Mouse (Mus musculus) retina, embryonic 14.5 days (tissue): ENCODE data around the gene Gm14085.
"Not testable (repeated sequence)": the region's sequence is repeated elsewhere in the genome, so short reads cannot be mapped to it uniquely, and the experiment has no call there.

Source experiments
- DNase-seq: peaks from one replicate; pipeline ENCODE4 v3.0.0-alpha.2; 2015; ENCODE audit warnings: low spot score

Gene Gm14085

GRCm38 (mm10) chr2:122484641-122485040 lies at the start of gene Gm14085:
TSS of gene Gm14085 (plus strand) at chr2:122484941.
- no peak for DNase-seq

GRCm38 (mm10) chr2:122438706-122439482 lies 45.8 kb upstream of the Gm14085 start:
- not testable (repeated sequence) for DNase-seq

GRCm38 (mm10) chr2:122440521-122440920 lies 44.2 kb upstream of the Gm14085 start:
- DNase-seq, result not testable (repeated sequence)

- DNase-seq, result no peak
Observed at GRCm38 (mm10) chr2:122441000-122441933, 43.5 kb upstream of the Gm14085 start.

GRCm38 (mm10) chr2:122450351-122450750 lies 34.4 kb upstream of the Gm14085 start:
- DNase-seq, result no peak

- no peak for DNase-seq
Observed at GRCm38 (mm10) chr2:122452426-122452825, 32.3 kb upstream of the Gm14085 start.

- no peak for DNase-seq
Observed at GRCm38 (mm10) chr2:122466901-122467300, 17.8 kb upstream of the Gm14085 start.

GRCm38 (mm10) chr2:122467351-122468013 lies 17.3 kb upstream of the Gm14085 start:
- DNase-seq, result peak; percentile 97

GRCm38 (mm10) chr2:122469221-122469620 lies 15.5 kb upstream of the Gm14085 start:
- no peak for DNase-seq

GRCm38 (mm10) chr2:122476585-122476984 lies 8.2 kb upstream of the Gm14085 start:
- DNase-seq, result no peak

- not testable (repeated sequence) for DNase-seq
Observed at GRCm38 (mm10) chr2:122483787-122484186, 954 bp upstream of the Gm14085 start.

GRCm38 (mm10) chr2:122485654-122486053 lies 913 bp downstream of the Gm14085 start:
- DNase-seq, result not testable (repeated sequence)

- not testable (repeated sequence) for DNase-seq
Observed at GRCm38 (mm10) chr2:122486122-122486521, 1.4 kb downstream of the Gm14085 start.

GRCm38 (mm10) chr2:122486674-122487073 lies 1.9 kb downstream of the Gm14085 start:
- no peak for DNase-seq

- DNase-seq, result not testable (repeated sequence)
Observed at GRCm38 (mm10) chr2:122529696-122530095, 45.0 kb downstream of the Gm14085 start.

- DNase-seq, result no peak
Observed at GRCm38 (mm10) chr2:122531290-122531689, 46.5 kb downstream of the Gm14085 start.

GRCm38 (mm10) chr2:122531726-122532125 lies 47.0 kb downstream of the Gm14085 start:
- no peak for DNase-seq

- DNase-seq, result no peak
Observed at GRCm38 (mm10) chr2:122532136-122532801, 47.5 kb downstream of the Gm14085 start.

GRCm38 (mm10) chr2:122532802-122533186 lies 48.1 kb downstream of the Gm14085 start:
- DNase-seq, result no peak

GRCm38 (mm10) chr2:122533378-122533777 lies 48.6 kb downstream of the Gm14085 start:
- DNase-seq, result no peak

GRCm38 (mm10) chr2:122534671-122535070 lies 49.9 kb downstream of the Gm14085 start:
- DNase-seq, result no peak

GRCm38 (mm10) chr2:122558317-122558716 lies 73.6 kb downstream of the Gm14085 start:
- DNase-seq, result peak; percentile 52
